Mouse (Mus musculus) neural tube, embryonic 14.5 days (tissue): Measurements from ENCODE around the gene Atg4a. TPM values are rescaled to one million over a fixed set of nuclear protein-coding genes. Genes with fewer than 3 reads are reported as not detected.

ENCODE experiments used
- ATAC-seq: fragments of 200-750 bp; cut with Nextera tagmentation; 2 replicates; pipeline ENCODE4 v1.8.0; 2017; ENCODE audit warnings: low read depth, mild to moderate bottlenecking, moderate TSS enrichment, moderate library complexity
- H3K27ac ChIP-seq: fragments of 300-500 bp; sonication (generic); 2 replicates; pipeline ENCODE4 v1.5.1; 2014; ENCODE audit warnings: low read depth, mild to moderate bottlenecking, control low read depth, low read length, moderate library complexity, mixed read lengths
- H3K27me3 ChIP-seq: fragments of 300-500 bp; sonication (generic); 2 replicates; pipeline ENCODE4 v1.6.1; 2014; ENCODE audit warnings: low read length; ENCODE audit not compliant: control insufficient read depth, insufficient read depth
- H3K36me3 ChIP-seq: fragments of 300-500 bp; sonication (generic); 2 replicates; pipeline ENCODE4 v1.6.1; 2014; ENCODE audit warnings: low read length, mixed read lengths; ENCODE audit not compliant: control insufficient read depth, insufficient read depth
- H3K4me1 ChIP-seq: fragments of 300-500 bp; sonication (generic); 2 replicates; pipeline ENCODE4 v1.6.1; 2014; ENCODE audit warnings: low read length; ENCODE audit not compliant: control insufficient read depth, insufficient read depth
- H3K4me2 ChIP-seq: fragments of 300-500 bp; sonication (generic); 2 replicates; pipeline ENCODE4 v1.6.1; 2014; ENCODE audit warnings: mild to moderate bottlenecking, low read depth, low read length, control low read depth
- H3K4me3 ChIP-seq: fragments of 300-500 bp; sonication (generic); 2 replicates; pipeline ENCODE4 v1.5.1; 2014; ENCODE audit warnings: low read depth, low read length, control low read depth, mixed read lengths
- H3K9ac ChIP-seq: fragments of 300-500 bp; sonication (generic); replicated peaks from 2 replicates; pipeline ENCODE4 v1.6.1; 2014; ENCODE audit warnings: low read depth, mild to moderate bottlenecking, control low read depth, low read length, mixed read lengths
- H3K9me3 ChIP-seq: fragments of 300-500 bp; sonication (generic); 2 replicates; pipeline ENCODE4 v1.6.1; 2016; ENCODE audit warnings: low read length; ENCODE audit not compliant: control insufficient read depth
- WGBS: fragments of 180-500 bp; shearing (Covaris S2); extraction: QIAGEN DNeasy Blood & Tissue Kit; methylation state at CpG from one replicate; pipeline ENCODE4 v1.1.7; 2014; 5-methylcytosine and 5-hydroxymethylcytosine counted together
- polyA plus RNA-seq: library from polyadenylated mRNA; unstranded; fragments of >200 nt; fragmentation: Nextera tagmentation; extraction: Ambion mirVana; gene quantifications from 2 replicates; pipeline ENCODE4 v1.2.1, GENCODE M21; 2014

The Atg4a gene
- polyA plus RNA-seq, 1 experiment from 2014 or later = 9.4 TPM

DNA sequence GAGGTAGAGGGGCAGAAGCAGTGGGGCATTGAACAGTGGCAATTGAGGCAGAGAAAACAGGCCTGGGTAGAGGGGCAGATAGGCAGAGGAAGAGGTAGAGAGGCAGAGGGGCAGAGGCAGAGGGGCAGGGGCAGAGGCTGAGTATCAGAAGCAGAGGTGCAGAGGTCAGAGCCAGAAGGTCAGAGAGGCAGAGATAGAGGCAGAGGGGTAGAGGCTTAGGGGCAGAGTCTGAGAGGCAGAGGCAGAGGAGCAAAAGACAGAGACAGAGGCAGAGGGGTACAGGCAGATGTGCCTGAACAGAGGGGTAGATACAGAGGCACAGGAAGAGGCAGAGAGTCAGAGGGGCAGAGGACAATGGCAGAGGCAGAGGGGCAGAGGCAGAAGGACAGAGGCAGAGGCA lies 193.6 kb downstream of the Atg4a start:
- no peaks in the 10 kb centered on the region for H3K9me3 ChIP-seq
- no peaks in the 10 kb centered on the region for H3K27me3 ChIP-seq
- no peak overlapping the region for H3K4me2 ChIP-seq
- no peak overlapping the region for H3K27ac ChIP-seq
- ATAC-seq = peak; percentile 44; the same call in 1 of the 2 replicates
- H3K4me3 ChIP-seq = no peak overlapping the region
- H3K4me1 ChIP-seq = no peaks in the 10 kb centered on the region
- no peaks in the 10 kb centered on the region for H3K36me3 ChIP-seq
- H3K9ac ChIP-seq = no peak overlapping the region

DNA sequence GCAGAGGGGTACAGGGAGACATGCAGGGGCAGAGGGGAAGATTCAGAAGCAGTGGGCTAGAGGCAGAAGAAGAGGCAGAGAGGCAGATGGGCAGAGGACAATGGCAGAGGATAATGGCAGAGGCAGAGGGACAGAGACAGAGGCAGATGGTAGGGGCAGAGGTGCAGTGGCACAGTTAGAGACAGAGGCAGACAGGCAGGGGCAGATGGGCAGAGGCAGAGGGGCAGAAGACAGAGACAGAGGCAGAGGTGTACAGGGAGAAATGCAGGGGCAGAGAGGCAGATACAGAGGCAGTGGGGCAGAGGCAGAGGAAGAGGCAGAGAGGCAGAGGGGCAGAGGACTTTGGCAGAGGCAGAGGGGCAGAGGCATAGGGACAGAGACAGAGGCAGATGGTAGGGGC lies 194.5 kb downstream of the Atg4a start:
- no peak overlapping the region for H3K4me3 ChIP-seq
- H3K27me3 ChIP-seq = no peaks in the 10 kb centered on the region
- H3K9ac ChIP-seq = no peak overlapping the region
- H3K9me3 ChIP-seq = no peaks in the 10 kb centered on the region
- no peaks in the 10 kb centered on the region for H3K36me3 ChIP-seq
- H3K4me1 ChIP-seq = no peaks in the 10 kb centered on the region
- no peak overlapping the region for H3K4me2 ChIP-seq
- no peak; the same call in 1 of the 2 replicates for ATAC-seq
- no peak overlapping the region for H3K27ac ChIP-seq

DNA sequence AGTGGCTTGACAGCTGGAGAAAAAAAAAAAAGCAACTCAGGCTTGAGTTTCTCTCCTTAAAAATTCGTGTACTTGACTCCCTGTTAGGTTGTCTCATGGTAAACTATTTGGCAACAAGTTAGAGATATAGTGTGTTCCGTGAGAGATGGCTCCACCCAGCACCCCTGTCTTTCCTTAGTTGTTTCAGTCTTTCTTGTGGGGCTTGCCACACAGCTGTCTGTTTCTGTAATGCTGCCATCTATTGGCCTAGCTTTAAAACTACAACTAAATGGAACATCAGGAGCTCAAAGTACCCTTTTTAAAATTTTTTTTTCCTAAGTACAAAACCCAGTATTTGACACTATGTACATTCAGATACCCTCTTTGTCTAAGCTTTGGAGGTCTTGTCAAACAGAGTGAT lies 200.0 kb downstream of the Atg4a start:
- no peaks in the 10 kb centered on the region for H3K9me3 ChIP-seq
- 7% methylated on average over 2 of the region's 2 CpGs for WGBS
- H3K4me2 ChIP-seq = no peak overlapping the region
- no peak overlapping the region for H3K4me3 ChIP-seq
- H3K4me1 ChIP-seq = no peaks in the 10 kb centered on the region
- H3K27ac ChIP-seq = no peak overlapping the region
- no peaks in the 10 kb centered on the region for H3K27me3 ChIP-seq
- ATAC-seq = no peak
- no peaks in the 10 kb centered on the region for H3K36me3 ChIP-seq
- H3K9ac ChIP-seq = no peak overlapping the region

GRCm38 (mm10) chrX:141157626-141158025 lies 200.9 kb downstream of the Atg4a start:
- no peak overlapping the region for H3K27ac ChIP-seq
- H3K36me3 ChIP-seq = no peaks in the 10 kb centered on the region
- no peaks in the 10 kb centered on the region for H3K27me3 ChIP-seq
- no peak overlapping the region for H3K4me3 ChIP-seq
- H3K9me3 ChIP-seq = no peaks in the 10 kb centered on the region
- H3K4me1 ChIP-seq = no peaks in the 10 kb centered on the region
- no peak overlapping the region for H3K9ac ChIP-seq
- ATAC-seq = no peak
- WGBS = 62% methylated on average over 4 of the region's 4 CpGs
- H3K4me2 ChIP-seq = no peak overlapping the region

DNA sequence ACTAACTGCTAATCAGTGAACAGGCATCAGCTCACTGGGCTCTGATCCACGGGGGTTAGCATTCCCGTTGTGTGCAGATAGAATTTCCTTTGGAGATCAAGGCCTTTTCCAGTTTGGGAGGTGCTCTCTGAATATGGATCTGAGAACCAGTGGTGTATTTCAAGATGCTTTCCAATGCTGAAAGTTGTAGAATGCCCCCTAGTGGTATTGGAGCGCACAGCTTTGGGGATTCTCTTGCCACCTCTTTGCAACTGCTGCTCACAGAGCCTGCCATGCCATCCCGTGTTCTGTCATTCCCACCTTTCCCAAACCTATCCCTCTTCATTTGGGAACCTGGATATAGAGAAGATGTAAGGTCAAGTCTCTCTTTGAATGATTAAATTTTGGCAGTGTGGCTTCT lies 201.5 kb downstream of the Atg4a start:
- H3K4me3 ChIP-seq = no peak overlapping the region

DNA sequence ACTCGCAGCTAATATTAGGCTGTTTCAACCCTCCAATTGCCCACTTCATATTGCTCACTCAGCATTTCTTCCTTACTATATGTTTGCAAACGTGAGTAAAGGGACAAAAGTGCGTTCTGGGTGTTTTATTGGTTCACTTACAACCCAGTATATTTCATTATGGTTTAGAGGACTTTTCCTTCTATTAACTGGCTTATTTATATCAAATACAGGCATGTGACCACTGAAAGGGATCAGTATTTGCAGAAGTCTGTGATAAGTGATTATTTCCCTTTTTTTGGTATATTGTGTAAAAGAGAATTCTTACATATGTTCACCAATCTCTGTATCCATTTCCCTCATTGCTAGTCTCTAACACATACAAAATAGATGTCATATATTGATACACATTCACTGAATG lies 203.7 kb downstream of the Atg4a start:
- no peak overlapping the region for H3K27ac ChIP-seq
- no peak for ATAC-seq
- no peak overlapping the region for H3K4me2 ChIP-seq
- no peaks in the 10 kb centered on the region for H3K36me3 ChIP-seq
- H3K27me3 ChIP-seq = no peaks in the 10 kb centered on the region
- no peaks in the 10 kb centered on the region for H3K9me3 ChIP-seq
- H3K9ac ChIP-seq = no peak overlapping the region
- H3K4me3 ChIP-seq = no peak overlapping the region
- WGBS = 70% methylated on average over 3 of the region's 3 CpGs
- no peaks in the 10 kb centered on the region for H3K4me1 ChIP-seq

More for the DNA sequence above, 201.5 kb downstream of the Atg4a start:
- Histone ChIP-seq H3K4me2 (no peak overlapping the region), H3K9me3 (no peaks in the 10 kb centered on the region), H3K36me3 (no peaks in the 10 kb centered on the region), H3K27me3 (no peaks in the 10 kb centered on the region), H3K9ac (no peak overlapping the region), H3K27ac (no peak overlapping the region), H3K4me1 (no peaks in the 10 kb centered on the region)
- no peak for ATAC-seq
- WGBS = 49% methylated on average over 4 of the region's 4 CpGs

- no peak overlapping the region for H3K9ac ChIP-seq
- no peak for ATAC-seq
- no peaks in the 10 kb centered on the region for H3K9me3 ChIP-seq
- WGBS = 96% methylated on average over 4 of the region's 4 CpGs
- 0 out of 2 replicates have a peak, but pooled peaks cover 2% of the 10 kb centered on the region for H3K27me3 ChIP-seq
- H3K4me1 ChIP-seq = no peaks in the 10 kb centered on the region
- H3K4me3 ChIP-seq = no peak overlapping the region
- H3K27ac ChIP-seq = no peak overlapping the region
- H3K36me3 ChIP-seq = no peaks in the 10 kb centered on the region
- no peak overlapping the region for H3K4me2 ChIP-seq
Observed at GRCm38 (mm10) chrX:141165067-141165466, 208.4 kb downstream of the Atg4a start.

GRCm38 (mm10) chrX:141175353-141175752 lies 218.6 kb downstream of the Atg4a start:
- Histone ChIP-seq H3K27me3 (peaks cover 3% of the 10 kb centered on the region; the same call in 1 of the 2 replicates), H3K4me3 (no peak overlapping the region), H3K4me1 (no peaks in the 10 kb centered on the region), H3K27ac (no peak overlapping the region), H3K9ac (no peak overlapping the region), H3K9me3 (no peaks in the 10 kb centered on the region), H3K4me2 (no peak overlapping the region), H3K36me3 (no peaks in the 10 kb centered on the region)
- 44% methylated on average over 7 of the region's 7 CpGs for WGBS
- ATAC-seq = no peak

GRCm38 (mm10) chrX:141195036-141195435 lies 238.3 kb downstream of the Atg4a start:
- no peak for ATAC-seq
- Histone ChIP-seq H3K9ac (no peak overlapping the region), H3K4me3 (no peak overlapping the region), H3K36me3 (no peaks in the 10 kb centered on the region), H3K9me3 (no peaks in the 10 kb centered on the region), H3K27me3 (peaks cover 9% of the 10 kb centered on the region; the same call in 1 of the 2 replicates), H3K4me1 (no peaks in the 10 kb centered on the region), H3K4me2 (no peak overlapping the region), H3K27ac (no peak overlapping the region)

DNA sequence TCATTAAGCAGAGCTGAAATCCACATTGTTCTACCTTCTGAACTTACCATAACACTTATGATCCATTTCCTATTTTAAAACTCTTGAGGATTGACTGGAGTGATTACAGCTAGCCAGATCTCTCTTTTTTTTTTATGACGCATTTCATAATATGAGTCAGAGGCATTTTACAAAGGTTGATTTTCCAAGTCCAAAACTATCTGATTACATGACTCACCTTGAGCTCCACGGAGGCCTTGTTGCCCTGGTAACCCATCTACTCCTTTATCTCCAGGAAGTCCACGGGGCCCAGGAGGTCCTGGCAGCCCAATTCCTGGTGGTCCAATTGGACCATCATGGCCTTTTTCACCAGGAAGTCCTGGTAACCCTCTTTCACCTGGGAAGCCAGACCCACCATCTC lies 242.3 kb downstream of the Atg4a start:
- H3K4me3 ChIP-seq = no peak overlapping the region
- H3K9ac ChIP-seq = no peak overlapping the region
- no peaks in the 10 kb centered on the region for H3K9me3 ChIP-seq
- H3K36me3 ChIP-seq = no peaks in the 10 kb centered on the region
- H3K27me3 ChIP-seq = peaks cover 5% of the 10 kb centered on the region; the same call in 1 of the 2 replicates
- no peaks in the 10 kb centered on the region for H3K4me1 ChIP-seq
- WGBS = 81% methylated on average over 3 of the region's 3 CpGs
- no peak overlapping the region for H3K27ac ChIP-seq
- no peak overlapping the region for H3K4me2 ChIP-seq
- no peak for ATAC-seq
